Mouse (Mus musculus): ENCODE data around the gene Sik3.

GRCm38 (mm10) chr9:46014251-46014681, 1.6 kb downstream of the Sik3 start:
- TF ChIP-seq CTCF (IDR thresholded peaks at IDR 0.05; ENCODE audit: low read depth) = peak; percentile 60
- no peak for TF ChIP-seq EP300 (IDR thresholded peaks at IDR 0.05; ENCODE audit: low read depth)

All from liver, postnatal 0 days (tissue).